Mouse (Mus musculus): ENCODE data around the gene Aldoart2.
"Not testable (repeated sequence)": the region's sequence is repeated elsewhere in the genome, so short reads cannot be mapped to it uniquely, and the experiment has no call there.

Gene Aldoart2

GRCm38 (mm10) chr12:55565206-55565605 is at the start of gene Aldoart2:
TSS of gene Aldoart2 (plus strand) at chr12:55565239.
- DNase-seq (ENCODE audit: low read depth) = no peak

GRCm38 (mm10) chr12:55518061-55518738 is 46.8 kb upstream of the Aldoart2 start:
- peak; percentile 71 for DNase-seq (ENCODE audit: low read depth)

GRCm38 (mm10) chr12:55526983-55527752 is 37.9 kb upstream of the Aldoart2 start:
- DNase-seq (ENCODE audit: low read depth) = no peak

GRCm38 (mm10) chr12:55536537-55537135 is 28.4 kb upstream of the Aldoart2 start:
- DNase-seq (ENCODE audit: low read depth) = peak; percentile 13

GRCm38 (mm10) chr12:55537742-55538141 is 27.3 kb upstream of the Aldoart2 start:
- DNase-seq (ENCODE audit: low read depth) = no peak

GRCm38 (mm10) chr12:55538328-55538971 is 26.6 kb upstream of the Aldoart2 start:
- no peak for DNase-seq (ENCODE audit: low read depth)

- DNase-seq (ENCODE audit: low read depth) = no peak
These were observed 25.9 kb upstream of the Aldoart2 start for GRCm38 (mm10) chr12:55539157-55539556.

GRCm38 (mm10) chr12:55554901-55555300 is 10.1 kb upstream of the Aldoart2 start:
- DNase-seq (ENCODE audit: low read depth) = not testable (repeated sequence)

- DNase-seq (ENCODE audit: low read depth) = no peak
These were observed 7.2 kb upstream of the Aldoart2 start for GRCm38 (mm10) chr12:55557866-55558265.

- DNase-seq (ENCODE audit: low read depth) = no peak
These were observed 5.7 kb upstream of the Aldoart2 start for GRCm38 (mm10) chr12:55559184-55559855.

GRCm38 (mm10) chr12:55560025-55560690 is 4.9 kb upstream of the Aldoart2 start:
- DNase-seq (ENCODE audit: low read depth) = no peak

GRCm38 (mm10) chr12:55563742-55564141 is 1.3 kb upstream of the Aldoart2 start:
- no peak for DNase-seq (ENCODE audit: low read depth)

GRCm38 (mm10) chr12:55564187-55564963 is 664 bp upstream of the Aldoart2 start:
- DNase-seq (ENCODE audit: low read depth) = no peak

GRCm38 (mm10) chr12:55565867-55566266 is 828 bp downstream of the Aldoart2 start:
- no peak for DNase-seq (ENCODE audit: low read depth)

GRCm38 (mm10) chr12:55566837-55567236 is 1.8 kb downstream of the Aldoart2 start:
- DNase-seq (ENCODE audit: low read depth) = no peak

- DNase-seq (ENCODE audit: low read depth) = no peak
These were observed 3.4 kb downstream of the Aldoart2 start for GRCm38 (mm10) chr12:55568466-55568865.

- no peak for DNase-seq (ENCODE audit: low read depth)
These were observed 4.6 kb downstream of the Aldoart2 start for GRCm38 (mm10) chr12:55569676-55570075.

GRCm38 (mm10) chr12:55570646-55571045 is 5.6 kb downstream of the Aldoart2 start:
- DNase-seq (ENCODE audit: low read depth) = no peak

GRCm38 (mm10) chr12:55571181-55571580 is 6.1 kb downstream of the Aldoart2 start:
- DNase-seq (ENCODE audit: low read depth) = no peak

- DNase-seq (ENCODE audit: low read depth) = no peak
These were observed 6.6 kb downstream of the Aldoart2 start for GRCm38 (mm10) chr12:55571661-55572060.

- DNase-seq (ENCODE audit: low read depth) = no peak
These were observed 8.1 kb downstream of the Aldoart2 start for GRCm38 (mm10) chr12:55573089-55573488.

Measured in NIH3T3 (cell line).